Mouse (Mus musculus) right cerebral cortex, adult 18-20 months (tissue): ENCODE results near the gene 1700028J19Rik.
A peak's percentile ranks its signal among the peaks of the same experiment; 100 is the strongest.
"Not testable (repeated sequence)": the region's sequence is repeated elsewhere in the genome, so short reads cannot be mapped to it uniquely, and the experiment has no call there.

Experiments used
- DNase-seq: peaks from one replicate; pipeline ENCODE4 v3.0.0; 2022; ENCODE audit warnings: mixed read lengths

Gene 1700028J19Rik

GRCm38 (mm10) chr7:44246055-44246983, at the start of gene 1700028J19Rik, which contains the start of gene 2410002F23Rik:
1700028J19Rik (minus strand) TSS chr7:44246695.
2410002F23Rik (plus strand) TSS chr7:44246722.
- DNase-seq = peak; percentile 90

- DNase-seq = no peak
These were observed 44.9 kb upstream of the 1700028J19Rik start for GRCm38 (mm10) chr7:44291418-44291817.

GRCm38 (mm10) chr7:44290986-44291385, 44.5 kb upstream of the 1700028J19Rik start:
- DNase-seq = no peak

- DNase-seq = no peak
These were observed 41.3 kb upstream of the 1700028J19Rik start for GRCm38 (mm10) chr7:44287760-44288159.

GRCm38 (mm10) chr7:44281586-44281985, 35.1 kb upstream of the 1700028J19Rik start:
- DNase-seq = peak; percentile 27

GRCm38 (mm10) chr7:44280959-44281358, 34.5 kb upstream of the 1700028J19Rik start:
- no peak for DNase-seq

GRCm38 (mm10) chr7:44277250-44277622, 30.7 kb upstream of the 1700028J19Rik start:
- DNase-seq = peak; percentile 64

- no peak for DNase-seq
These were observed 30.2 kb upstream of the 1700028J19Rik start for GRCm38 (mm10) chr7:44276461-44277249.

GRCm38 (mm10) chr7:44275546-44275945, 29.1 kb upstream of the 1700028J19Rik start:
- DNase-seq = no peak

- no peak for DNase-seq
These were observed 27.6 kb upstream of the 1700028J19Rik start for GRCm38 (mm10) chr7:44274096-44274495.

GRCm38 (mm10) chr7:44273446-44273845, 27.0 kb upstream of the 1700028J19Rik start:
- no peak for DNase-seq

GRCm38 (mm10) chr7:44272546-44272945, 26.1 kb upstream of the 1700028J19Rik start:
- no peak for DNase-seq

- no peak for DNase-seq
These were observed 24.8 kb upstream of the 1700028J19Rik start for GRCm38 (mm10) chr7:44271309-44271708.

GRCm38 (mm10) chr7:44269397-44269796, 22.9 kb upstream of the 1700028J19Rik start:
- no peak for DNase-seq

- DNase-seq = no peak
These were observed 21.6 kb upstream of the 1700028J19Rik start for GRCm38 (mm10) chr7:44268117-44268516.

GRCm38 (mm10) chr7:44262791-44263643, 16.5 kb upstream of the 1700028J19Rik start:
- DNase-seq = peak; percentile 93

- no peak for DNase-seq
These were observed 14.7 kb upstream of the 1700028J19Rik start, which contains the start of gene Gm15517 for GRCm38 (mm10) chr7:44261147-44261546. Gm15517 (plus strand) TSS chr7:44261447.

GRCm38 (mm10) chr7:44260410-44260809, 13.9 kb upstream of the 1700028J19Rik start:
- no peak for DNase-seq

- no peak for DNase-seq
These were observed 10.8 kb upstream of the 1700028J19Rik start, which contains the start of gene Acp4 for GRCm38 (mm10) chr7:44257278-44257677. Acp4 (minus strand) TSS chr7:44257378.

GRCm38 (mm10) chr7:44254930-44255329, 8.4 kb upstream of the 1700028J19Rik start:
- no peak for DNase-seq

GRCm38 (mm10) chr7:44253023-44253616, 6.6 kb upstream of the 1700028J19Rik start:
- DNase-seq = no peak

GRCm38 (mm10) chr7:44250732-44251275, 4.3 kb upstream of the 1700028J19Rik start:
- DNase-seq = not testable (repeated sequence)
